Mouse (Mus musculus) gonadal fat pad, adult 2 months (tissue): ENCODE measurements around the gene Trim26. TPM values are rescaled to one million over a fixed set of nuclear protein-coding genes. Genes with fewer than 3 reads are reported as not detected.
A peak's percentile ranks its signal among the peaks of the same experiment; 100 is the strongest.
"Not testable (repeated sequence)": the region's sequence is repeated elsewhere in the genome, so short reads cannot be mapped to it uniquely, and the experiment has no call there.

Source experiments
- DNase-seq: peaks from one replicate; pipeline ENCODE4 v3.0.0-alpha.2; 2012; ENCODE audit warnings: low read depth
- polyA plus RNA-seq: library from polyadenylated mRNA; depleted of rRNA; stranded (reverse); fragments of >200 nt; gene quantifications from 2 replicates; pipeline ENCODE4 v1.2.3, GENCODE M21; 2012; rRNA removed

Gene Trim26
- polyA plus RNA-seq: 39.2 and 43.9 TPM in 2 replicates

GRCm38 (mm10) chr17:36836874-36837647 is at the start of gene Trim26:
TSS of gene Trim26 (plus strand) at chr17:36837134.
- DNase-seq: peak; percentile 79

DNA sequence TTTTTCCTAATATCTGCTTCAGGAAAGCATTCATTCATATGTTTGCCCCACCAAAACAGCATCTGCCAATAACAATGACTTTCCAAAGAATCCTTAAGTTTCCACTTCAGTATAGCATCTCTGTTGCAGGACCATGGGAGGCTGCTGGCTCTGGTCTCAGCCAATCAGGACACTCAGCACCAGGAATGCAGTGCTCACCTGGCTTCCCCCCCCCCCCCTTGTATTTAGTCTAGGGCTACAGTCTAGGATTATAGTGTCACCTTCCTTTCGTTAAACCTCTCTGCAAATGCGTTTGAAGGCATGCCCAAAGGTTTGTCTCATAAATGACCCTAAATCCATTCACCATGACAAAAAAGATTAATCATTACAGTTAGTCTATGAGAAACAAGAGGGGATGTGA is 48.6 kb upstream of the Trim26 start:
- no peak for DNase-seq

GRCm38 (mm10) chr17:36788801-36789200 is 48.1 kb upstream of the Trim26 start:
- DNase-seq: not testable (repeated sequence)

DNA sequence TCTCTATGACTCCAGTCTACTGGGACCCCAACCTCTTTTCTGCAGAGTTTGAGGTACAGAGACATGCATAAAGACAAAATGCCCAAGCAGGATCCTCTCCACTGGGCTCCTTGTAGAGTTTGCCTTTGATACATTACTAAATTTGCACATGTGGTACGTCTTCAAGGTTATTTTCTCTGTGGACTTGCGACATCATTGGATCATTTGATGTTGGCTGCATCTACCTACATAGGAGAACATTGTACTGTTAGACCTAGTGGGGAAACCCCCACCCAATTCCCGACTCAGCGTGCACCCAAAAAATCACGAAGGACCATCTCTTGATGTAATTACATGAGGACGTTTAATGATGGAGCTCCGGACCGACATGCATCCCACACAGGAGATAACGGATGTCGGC is 37.4 kb upstream of the Trim26 start:
- DNase-seq: no peak

- not testable (repeated sequence) for DNase-seq
Measured at GRCm38 (mm10) chr17:36799921-36800462, 36.9 kb upstream of the Trim26 start.

DNA sequence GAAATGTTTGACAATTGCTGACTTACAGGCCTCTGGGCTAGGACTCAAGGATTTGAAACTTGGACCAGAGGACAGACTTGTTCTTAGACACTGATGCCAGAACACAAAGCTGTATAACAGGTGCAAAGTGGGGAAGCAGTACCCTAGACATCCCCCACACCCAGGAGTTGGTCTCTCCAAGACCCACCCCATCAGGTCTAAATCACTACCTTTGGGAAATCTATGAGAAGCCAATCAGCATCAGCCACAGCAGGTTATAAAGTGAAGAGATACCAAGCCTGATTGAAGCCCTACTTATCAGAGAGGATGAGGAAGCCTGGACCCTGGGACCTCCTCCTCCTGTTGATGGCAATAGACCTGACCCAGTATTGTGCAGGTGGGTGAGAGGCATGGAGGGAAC is 25.1 kb upstream of the Trim26 start, which contains the start of gene H2-M10.6:
TSS of gene H2-M10.6 (plus strand) at position 301 of the 400 bp plus-strand sequence.
- no peak for DNase-seq

GRCm38 (mm10) chr17:36824005-36824404 is 12.9 kb upstream of the Trim26 start:
- DNase-seq: no peak

- DNase-seq: no peak
Measured at GRCm38 (mm10) chr17:36825525-36825924, 11.4 kb upstream of the Trim26 start.

DNA sequence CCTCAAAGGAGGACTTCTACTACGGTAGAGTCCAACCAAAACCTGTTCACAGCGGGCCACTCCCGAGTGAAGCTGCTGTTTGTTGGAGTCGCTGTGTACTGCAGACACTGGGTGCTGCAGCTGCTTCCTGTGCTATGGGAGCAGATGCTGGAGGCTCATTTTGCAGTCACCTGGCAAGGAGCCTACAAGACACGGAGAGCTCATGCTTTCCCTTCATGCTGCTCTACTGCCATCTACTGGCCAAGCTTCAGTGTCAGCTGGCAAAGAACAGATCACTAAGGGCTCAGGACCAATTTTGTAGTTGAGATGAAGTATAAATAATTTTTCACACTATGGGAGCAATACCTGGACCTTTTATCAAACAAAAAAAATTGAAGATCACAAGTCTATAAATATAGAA is 10.9 kb upstream of the Trim26 start:
- not testable (repeated sequence) for DNase-seq

GRCm38 (mm10) chr17:36828488-36828887 is 8.4 kb upstream of the Trim26 start:
- no peak for DNase-seq

DNA sequence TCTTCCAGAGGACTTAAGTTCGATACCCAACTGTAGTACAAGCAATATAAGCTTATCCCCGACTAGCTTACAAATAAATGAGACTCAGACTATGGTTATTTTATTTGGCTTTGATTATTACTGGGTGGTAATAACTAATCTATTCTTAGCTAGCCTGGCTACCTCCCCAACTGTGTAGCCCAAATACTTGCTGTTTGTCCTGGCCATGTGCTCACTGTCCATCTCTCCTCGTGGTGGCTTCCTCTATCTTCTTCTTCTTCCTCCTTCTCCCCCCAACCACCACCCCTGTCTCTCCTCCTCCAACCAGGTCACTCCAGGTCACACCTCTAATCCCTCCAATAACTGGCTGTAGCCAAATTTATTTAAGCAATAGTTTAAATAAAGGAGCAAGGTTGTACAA is 6.5 kb upstream of the Trim26 start:
- DNase-seq: no peak

DNA sequence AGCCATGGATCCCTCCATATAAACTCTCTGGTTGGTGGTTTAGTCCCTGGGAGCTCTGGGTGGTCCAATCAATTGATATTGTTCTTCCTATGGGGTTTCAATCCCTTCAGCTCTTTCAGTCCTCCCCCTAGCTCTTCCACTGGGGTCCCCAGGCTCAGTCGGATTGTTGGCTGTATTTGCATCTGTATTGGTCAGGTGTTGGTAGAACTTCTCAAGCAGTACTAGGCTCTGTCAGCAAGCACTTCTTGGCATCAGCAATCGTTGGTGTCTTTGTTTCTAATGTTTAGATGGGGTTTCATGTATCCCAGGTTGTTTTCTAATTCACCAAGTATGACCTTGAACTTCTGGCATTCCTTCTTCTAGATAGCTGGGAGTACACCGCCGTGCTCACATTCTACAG is 4.2 kb upstream of the Trim26 start:
- DNase-seq: no peak

DNA sequence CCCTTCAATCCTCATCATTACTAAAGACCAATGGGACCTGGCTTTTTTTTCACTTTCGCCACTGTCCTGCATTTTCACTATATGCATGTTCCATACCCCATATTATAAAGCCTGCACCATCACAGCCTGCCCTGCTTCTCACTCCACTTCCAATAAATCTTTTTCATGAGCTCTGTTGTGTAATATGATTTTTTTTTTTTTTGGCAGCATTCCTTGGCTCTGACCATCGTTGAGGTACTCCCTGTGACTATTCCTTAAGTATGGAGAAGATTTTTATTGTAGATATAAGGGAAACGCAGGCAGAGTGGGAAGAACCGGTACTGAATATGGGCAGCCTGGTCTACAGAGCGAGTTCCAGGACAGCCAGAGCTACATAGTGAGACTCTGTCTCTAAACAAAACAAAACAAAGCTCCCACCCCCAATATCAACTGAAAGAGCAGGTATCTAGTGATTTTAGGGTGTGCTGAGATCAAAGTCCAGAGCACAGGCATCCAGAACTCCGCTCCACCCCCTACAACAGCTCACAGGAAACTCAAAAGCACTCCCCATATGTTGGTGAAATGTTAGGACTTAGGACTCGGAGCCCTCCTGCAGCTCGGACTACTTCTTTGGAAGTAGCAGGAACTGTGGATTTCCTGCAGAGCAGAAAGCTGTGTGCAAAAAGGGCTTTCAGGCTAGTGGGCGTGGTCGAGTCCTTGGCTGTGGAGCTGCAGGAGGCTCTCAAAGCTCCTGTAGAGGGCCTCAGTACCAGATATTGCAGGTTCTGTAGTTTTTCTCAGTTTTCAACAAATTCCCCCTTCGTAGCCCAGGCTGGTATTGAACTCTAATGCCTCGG is 1.1 kb upstream of the Trim26 start:
- DNase-seq: peak; percentile 86

- no peak for DNase-seq
Measured at GRCm38 (mm10) chr17:36836427-36836812, 514 bp upstream of the Trim26 start.

DNA sequence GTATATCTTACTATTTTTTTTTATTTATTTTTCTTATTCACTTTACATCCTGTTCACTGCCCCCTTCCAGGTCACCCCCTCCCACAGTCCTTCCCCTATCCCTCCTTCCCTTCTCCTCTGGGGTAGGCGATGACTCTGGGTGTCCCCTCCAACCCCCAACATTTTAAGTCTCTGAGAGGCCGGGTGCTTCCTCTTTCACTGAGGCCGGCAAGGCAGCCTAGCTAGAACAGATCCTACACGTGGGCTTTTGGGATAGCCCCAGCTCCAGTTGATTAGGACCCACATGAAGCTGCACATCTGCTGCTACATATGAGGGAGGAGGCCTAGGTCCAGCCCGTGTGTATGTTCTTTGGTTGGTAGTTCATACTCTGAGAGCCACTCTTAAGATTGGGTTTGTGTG is 2.1 kb downstream of the Trim26 start:
- no peak for DNase-seq

- no peak for DNase-seq
Measured at GRCm38 (mm10) chr17:36839931-36840330, 3.0 kb downstream of the Trim26 start.

DNA sequence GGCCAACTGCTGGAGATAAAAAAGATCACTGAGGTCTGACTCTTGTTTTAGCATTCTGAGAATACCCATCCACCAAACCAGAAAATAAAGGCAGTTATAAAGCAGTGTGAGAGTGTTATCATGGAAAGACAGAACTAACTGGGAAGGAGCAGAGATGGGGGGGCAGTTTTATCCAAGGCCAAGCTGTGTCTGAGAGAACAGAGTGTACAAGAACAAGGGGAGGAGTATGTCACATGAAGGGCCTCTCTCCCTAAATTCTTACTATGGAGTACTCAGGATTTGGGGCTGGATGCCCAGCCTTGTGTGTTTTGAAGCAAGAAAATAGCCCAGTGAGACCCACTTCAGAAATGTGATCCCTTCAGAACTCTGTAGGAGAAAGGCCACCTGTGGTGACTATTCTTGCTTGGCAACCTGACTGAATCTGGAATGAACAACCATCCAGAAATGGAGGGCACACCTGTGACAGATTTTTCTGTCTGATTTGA is 4.1 kb downstream of the Trim26 start:
- no peak for DNase-seq

- DNase-seq: no peak
Measured at GRCm38 (mm10) chr17:36843696-36844095, 6.8 kb downstream of the Trim26 start.

GRCm38 (mm10) chr17:36844286-36844719 is 7.4 kb downstream of the Trim26 start:
- DNase-seq: no peak

GRCm38 (mm10) chr17:36844725-36845124 is 7.8 kb downstream of the Trim26 start:
- DNase-seq: no peak

GRCm38 (mm10) chr17:36848911-36849310 is 12.0 kb downstream of the Trim26 start:
- DNase-seq: peak; percentile 71

GRCm38 (mm10) chr17:36849992-36850391 is 13.1 kb downstream of the Trim26 start:
- no peak for DNase-seq
